Mouse (Mus musculus) lung, postnatal 0 days (tissue): Measurements from ENCODE around the gene Ptpn13. TPM values are rescaled to one million over a fixed set of nuclear protein-coding genes. Genes with fewer than 3 reads are reported as not detected.

Experiments used
- ATAC-seq: fragments of 200-750 bp; cut with Nextera tagmentation; 2 replicates; pipeline ENCODE4 v1.8.0; 2017; ENCODE audit warnings: moderate library complexity
- DNase-seq: peaks from one replicate; pipeline ENCODE4 v3.0.0-alpha.2; 2016; ENCODE audit warnings: low spot score
- H3K27ac ChIP-seq: fragments of 300-500 bp; sonication (generic); 2 replicates; pipeline ENCODE4 v1.5.1; 2014; ENCODE audit warnings: antibody characterized with exemption, mild to moderate bottlenecking, low read length, mixed read lengths
- H3K27me3 ChIP-seq: fragments of 300-500 bp; sonication (generic); replicated peaks from 2 replicates; pipeline ENCODE4 v1.6.1; 2014; ENCODE audit warnings: low read length, mixed read lengths; ENCODE audit not compliant: insufficient read depth
- H3K36me3 ChIP-seq: fragments of 300-500 bp; sonication (generic); 2 replicates; pipeline ENCODE4 v1.6.1; 2014; ENCODE audit warnings: low read length, mixed read lengths; ENCODE audit not compliant: insufficient read depth
- H3K4me1 ChIP-seq: fragments of 300-500 bp; sonication (generic); 2 replicates; pipeline ENCODE4 v1.6.1; 2014; ENCODE audit warnings: antibody characterized with exemption, low read depth, low read length, mixed read lengths; ENCODE audit not compliant: insufficient read depth
- H3K4me2 ChIP-seq: fragments of 300-500 bp; sonication (generic); replicated peaks from 2 replicates; pipeline ENCODE4 v1.6.1; 2014; ENCODE audit warnings: low read depth, mild to moderate bottlenecking, low read length, moderate library complexity, mixed read lengths
- H3K4me3 ChIP-seq: fragments of 300-500 bp; sonication (generic); 2 replicates; pipeline ENCODE4 v1.5.1; 2014; ENCODE audit warnings: low read depth, low read length
- H3K9ac ChIP-seq: fragments of 300-500 bp; sonication (generic); replicated peaks from 2 replicates; pipeline ENCODE4 v1.6.1; 2014; ENCODE audit warnings: low read depth, mild to moderate bottlenecking
- H3K9me3 ChIP-seq: fragments of 300-500 bp; sonication (generic); 2 replicates; pipeline ENCODE4 v1.6.1; 2016; ENCODE audit warnings: low read length, mixed read lengths
- CTCF ChIP-seq: IDR thresholded peaks from 2 replicates; pipeline ENCODE4 v1.5.1; 2016; ENCODE audit warnings: antibody characterized with exemption, mild to moderate bottlenecking
- EP300 ChIP-seq: IDR thresholded peaks from 2 replicates; pipeline ENCODE4 v1.6.1; 2016; ENCODE audit warnings: antibody characterized with exemption, mild to moderate bottlenecking, control low read depth
- WGBS: fragments of 180-500 bp; shearing (Covaris S2); extraction: QIAGEN DNeasy Blood & Tissue Kit; methylation state at CpG from one replicate; pipeline ENCODE4 v1.1.7; 2014; 5-methylcytosine and 5-hydroxymethylcytosine counted together
- polyA plus RNA-seq: library from polyadenylated mRNA; unstranded; fragments of >200 nt; fragmentation: Nextera tagmentation; extraction: Ambion mirVana; gene quantifications from 2 replicates; pipeline ENCODE4 v1.2.1, GENCODE M21; 2015

Ptpn13 gene
- polyA plus RNA-seq, 1 experiment from 2014 or later: 8.9 TPM

DNA sequence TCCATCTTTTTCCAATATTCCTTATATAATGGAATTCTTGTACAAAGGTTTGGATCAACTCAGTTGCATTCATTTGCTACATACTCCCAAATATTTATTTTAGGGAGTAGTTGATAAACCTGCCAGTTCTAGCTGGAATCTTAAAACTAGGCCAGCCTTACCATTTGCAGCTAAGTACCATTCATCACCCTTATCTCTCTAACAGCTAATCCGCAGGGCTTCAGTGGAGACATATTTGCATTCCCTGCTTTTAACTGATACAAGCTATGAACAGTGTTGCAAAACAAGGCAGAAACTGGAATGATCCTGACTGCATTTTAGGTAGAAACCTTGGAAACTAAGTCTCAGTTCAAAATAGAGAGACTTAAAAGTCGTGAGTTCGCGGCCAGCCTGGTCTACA lies 27.6 kb upstream of the Ptpn13 start:
- ATAC-seq: no peak
- no peak overlapping the region for H3K27ac ChIP-seq

DNA sequence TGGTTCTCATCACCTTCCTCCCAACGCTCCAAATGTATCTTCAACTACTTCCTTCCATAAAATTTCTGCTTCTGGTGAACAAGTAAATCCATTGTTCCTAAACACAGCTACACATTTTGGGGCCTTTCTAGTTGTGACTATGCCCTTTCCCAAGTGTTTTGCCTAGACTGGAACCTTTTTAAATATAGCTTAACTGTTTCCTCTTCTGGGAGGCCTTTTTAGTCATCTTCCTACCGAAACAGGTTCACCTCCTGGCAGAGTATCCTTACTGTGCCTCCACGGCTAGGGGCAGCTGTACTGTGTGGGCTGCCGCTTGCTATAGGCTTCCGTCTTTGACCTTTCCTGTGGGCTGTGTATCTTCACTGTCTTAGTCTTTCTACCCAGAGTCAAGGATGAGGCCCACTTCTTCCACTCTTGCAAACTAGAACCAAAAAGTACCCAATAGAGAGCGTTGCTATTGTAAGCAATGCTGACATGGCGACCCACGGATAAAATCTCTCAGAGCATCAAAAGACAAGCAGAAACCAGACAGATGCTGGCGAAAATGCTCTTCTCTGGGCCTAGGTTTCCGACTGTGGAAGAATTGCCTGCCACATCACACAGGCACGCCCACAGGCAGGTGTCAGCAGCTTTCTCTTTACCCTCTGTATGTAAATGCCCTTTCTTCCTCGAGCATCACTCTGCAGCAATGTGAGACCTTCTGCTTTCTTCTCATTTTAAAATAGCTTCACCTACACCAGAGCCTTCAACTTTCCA lies 20.6 kb upstream of the Ptpn13 start:
- no peak for DNase-seq
- WGBS: 85% methylated on average over 12 of the region's 12 CpGs
- Histone ChIP-seq H3K27me3 (no peaks in the 10 kb centered on the region), H3K9me3 (no peaks in the 10 kb centered on the region), H3K36me3 (no peaks in the 10 kb centered on the region), H3K4me3 (no peak overlapping the region), H3K4me2 (no peak overlapping the region), H3K4me1 (no peaks in the 10 kb centered on the region), H3K27ac (no peak overlapping the region), H3K9ac (no peak overlapping the region)
- no peak for ATAC-seq
- TF ChIP-seq EP300: no peak
- no peak for TF ChIP-seq CTCF

More for the DNA sequence above, 27.6 kb upstream of the Ptpn13 start:
- TF ChIP-seq CTCF: no peak
- no peak for TF ChIP-seq EP300
- Histone ChIP-seq H3K9me3 (no peaks in the 10 kb centered on the region), H3K4me2 (no peak overlapping the region), H3K4me3 (no peak overlapping the region), H3K27me3 (no peaks in the 10 kb centered on the region), H3K9ac (no peak overlapping the region), H3K4me1 (no peaks in the 10 kb centered on the region), H3K36me3 (no peaks in the 10 kb centered on the region)
- 55% methylated on average over 4 of the region's 4 CpGs for WGBS
- DNase-seq: no peak

DNA sequence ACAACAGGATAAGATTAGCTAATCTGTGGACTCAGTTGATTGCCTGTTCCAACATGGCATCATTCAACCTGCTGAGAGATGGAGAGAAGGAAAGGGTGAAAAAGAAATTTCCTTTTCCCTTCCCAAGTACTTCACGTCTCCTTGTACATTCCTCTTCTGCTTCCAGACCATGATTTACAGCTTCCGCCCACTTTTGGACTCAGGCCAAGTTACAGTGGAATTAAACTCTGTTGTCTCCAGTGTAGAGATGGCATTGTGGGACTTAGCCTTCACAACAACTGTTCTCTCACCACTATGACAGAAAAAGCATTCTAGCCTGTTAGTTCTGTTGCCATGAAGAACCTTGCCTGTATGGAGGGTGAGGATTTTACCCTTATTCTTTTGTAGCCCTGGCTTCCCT lies 19.1 kb upstream of the Ptpn13 start:
- Histone ChIP-seq H3K4me2 (no peak overlapping the region), H3K9me3 (no peaks in the 10 kb centered on the region), H3K36me3 (no peaks in the 10 kb centered on the region), H3K4me1 (no peaks in the 10 kb centered on the region), H3K9ac (no peak overlapping the region), H3K27ac (no peak overlapping the region), H3K27me3 (no peaks in the 10 kb centered on the region), H3K4me3 (no peak overlapping the region)
- peak; percentile 40 for DNase-seq
- TF ChIP-seq EP300: no peak
- no peak for ATAC-seq
- WGBS: 7% methylated on average over 2 of the region's 2 CpGs

DNA sequence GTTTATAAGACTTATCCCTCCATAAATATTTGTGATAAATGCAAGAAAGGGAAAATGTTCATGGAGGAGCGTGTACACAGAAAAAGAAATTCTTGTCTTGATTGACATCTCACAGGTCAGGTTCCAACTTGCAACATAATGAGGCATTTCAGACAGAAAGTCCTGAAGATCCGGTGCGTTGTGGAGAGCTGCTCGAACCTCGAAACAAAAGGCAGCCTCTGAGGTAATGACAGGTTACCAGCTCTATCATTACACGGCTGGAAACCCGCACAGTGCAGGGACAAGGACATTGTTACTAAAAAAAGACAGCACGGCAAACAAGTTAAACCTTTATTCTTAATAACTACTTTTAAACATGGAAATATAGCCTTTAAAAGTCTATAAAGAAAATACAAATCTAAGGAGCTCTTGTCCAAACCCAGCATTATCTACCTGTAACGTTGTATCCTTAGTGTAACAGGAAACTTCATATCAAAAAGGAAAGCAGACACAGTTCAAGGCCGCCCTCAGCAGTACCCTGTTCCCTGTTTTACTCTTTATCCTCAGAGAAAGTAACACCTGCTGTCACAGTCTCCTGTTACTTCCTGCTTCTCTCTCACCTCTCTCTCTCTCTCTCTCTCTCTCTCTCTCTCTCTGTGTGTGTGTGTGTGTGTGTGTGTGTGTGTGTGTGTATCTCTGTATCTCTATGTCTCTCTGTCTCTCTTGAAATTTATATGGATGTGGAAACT lies 12.8 kb upstream of the Ptpn13 start:
- 55% methylated on average over 10 of the region's 10 CpGs for WGBS
- no peak for DNase-seq

DNA sequence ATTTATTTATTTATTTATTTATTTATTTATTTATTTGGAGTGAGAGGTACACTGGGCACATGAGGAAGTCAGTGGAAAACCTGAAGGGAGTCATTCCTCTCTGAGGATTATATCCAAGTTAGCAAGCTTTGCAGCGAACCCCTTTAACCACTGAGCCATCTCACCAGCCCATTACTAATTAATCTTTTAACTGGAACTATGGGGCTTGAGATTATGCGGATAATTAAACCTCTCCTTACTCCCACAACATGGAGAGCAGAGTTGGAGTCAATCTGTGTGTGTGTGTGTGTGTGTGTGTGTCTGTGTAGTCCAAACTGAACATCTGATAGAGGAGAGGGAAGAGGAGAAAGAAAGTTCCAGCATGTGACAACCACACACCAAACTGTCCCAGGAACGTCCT lies 10.4 kb upstream of the Ptpn13 start:
- H3K36me3 ChIP-seq: no peaks in the 10 kb centered on the region
- ATAC-seq (no peak), DNase-seq (no peak)
- no peak overlapping the region for H3K9ac ChIP-seq
- no peak overlapping the region for H3K4me3 ChIP-seq
- no peak for TF ChIP-seq CTCF
- no peak for TF ChIP-seq EP300
- H3K9me3 ChIP-seq: no peaks in the 10 kb centered on the region
- H3K27me3 ChIP-seq: no peaks in the 10 kb centered on the region
- H3K4me2 ChIP-seq: no peak overlapping the region
- H3K4me1 ChIP-seq: no peaks in the 10 kb centered on the region
- WGBS: 78% methylated on average over 3 of the region's 3 CpGs
- H3K27ac ChIP-seq: no peak overlapping the region

More for the DNA sequence above, 12.8 kb upstream of the Ptpn13 start:
- TF ChIP-seq EP300: no peak
- TF ChIP-seq CTCF: no peak
- no peak overlapping the region for H3K4me2 ChIP-seq
- no peak for ATAC-seq
- no peaks in the 10 kb centered on the region for H3K4me1 ChIP-seq
- H3K27me3 ChIP-seq: no peaks in the 10 kb centered on the region
- no peak overlapping the region for H3K4me3 ChIP-seq
- H3K9me3 ChIP-seq: no peaks in the 10 kb centered on the region
- no peak overlapping the region for H3K9ac ChIP-seq
- H3K27ac ChIP-seq: no peak overlapping the region
- H3K36me3 ChIP-seq: no peaks in the 10 kb centered on the region

DNA sequence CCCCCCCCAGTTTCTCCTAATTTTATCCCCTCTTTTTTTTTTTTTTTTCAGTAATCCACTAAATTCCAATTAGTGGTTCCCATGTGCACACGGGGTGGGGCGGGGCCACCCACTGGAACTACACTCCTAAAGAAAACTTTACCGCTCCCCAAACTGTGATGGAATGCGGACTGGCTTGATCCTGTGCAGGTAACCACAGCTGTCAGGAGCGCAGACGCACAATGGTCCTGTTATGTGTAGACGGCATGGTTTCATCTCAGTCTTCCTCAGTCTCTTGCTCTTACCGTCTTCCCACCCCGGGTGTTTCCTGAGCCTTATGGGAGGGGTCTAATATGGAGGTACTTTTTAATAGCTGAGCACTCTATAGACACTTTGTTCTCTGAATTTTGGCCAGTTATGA lies 7.0 kb upstream of the Ptpn13 start:
- no peaks in the 10 kb centered on the region for H3K27me3 ChIP-seq
- H3K4me3 ChIP-seq: no peak overlapping the region
- no peak overlapping the region for H3K4me2 ChIP-seq
- no peak overlapping the region for H3K9ac ChIP-seq
- H3K27ac ChIP-seq: no peak overlapping the region
- TF ChIP-seq CTCF (no peak), EP300 (no peak)
- H3K4me1 ChIP-seq: no peaks in the 10 kb centered on the region
- 53% methylated on average over 9 of the region's 9 CpGs for WGBS
- ATAC-seq (peak; percentile 40; the same call in 1 of the 2 replicates), DNase-seq (peak; percentile 32)
- no peaks in the 10 kb centered on the region for H3K9me3 ChIP-seq
- no peaks in the 10 kb centered on the region for H3K36me3 ChIP-seq
